Mouse (Mus musculus) thymus, adult 2 months (tissue): Measurements from ENCODE around the gene Srrd.

Source experiments
- CTCF ChIP-seq: fragments of 200-500 bp; IDR thresholded peaks from 2 replicates; pipeline ENCODE4 v1.5.1; 2012; ENCODE audit warnings: mild to moderate bottlenecking, control low read depth, low read length, moderate library complexity, borderline replicate concordance; ENCODE audit not compliant: control insufficient read depth, poor library complexity, insufficient read depth; ENCODE audit errors: extremely low read depth
- POLR2A ChIP-seq: fragments of 200-500 bp; IDR thresholded peaks from 2 replicates; pipeline ENCODE4 v1.6.1; 2012; ENCODE audit warnings: mild to moderate bottlenecking, low read length, control low read depth, moderate library complexity; ENCODE audit not compliant: control insufficient read depth, poor library complexity, insufficient read depth; ENCODE audit errors: extremely low read depth

GRCm38 (mm10) chr5:112289236-112289635 is 53.6 kb downstream of the Srrd start:
- no peak for TF ChIP-seq CTCF
- no peak for TF ChIP-seq POLR2A
